Mouse (Mus musculus): ENCODE measurements at regions not wholly inside any gene's neighbourhood (a gene's known extent, or its start where the extent isn't known, plus 50 kb on each side); places are given as distances from the start of the nearest gene placed in this dataset.

DNA sequence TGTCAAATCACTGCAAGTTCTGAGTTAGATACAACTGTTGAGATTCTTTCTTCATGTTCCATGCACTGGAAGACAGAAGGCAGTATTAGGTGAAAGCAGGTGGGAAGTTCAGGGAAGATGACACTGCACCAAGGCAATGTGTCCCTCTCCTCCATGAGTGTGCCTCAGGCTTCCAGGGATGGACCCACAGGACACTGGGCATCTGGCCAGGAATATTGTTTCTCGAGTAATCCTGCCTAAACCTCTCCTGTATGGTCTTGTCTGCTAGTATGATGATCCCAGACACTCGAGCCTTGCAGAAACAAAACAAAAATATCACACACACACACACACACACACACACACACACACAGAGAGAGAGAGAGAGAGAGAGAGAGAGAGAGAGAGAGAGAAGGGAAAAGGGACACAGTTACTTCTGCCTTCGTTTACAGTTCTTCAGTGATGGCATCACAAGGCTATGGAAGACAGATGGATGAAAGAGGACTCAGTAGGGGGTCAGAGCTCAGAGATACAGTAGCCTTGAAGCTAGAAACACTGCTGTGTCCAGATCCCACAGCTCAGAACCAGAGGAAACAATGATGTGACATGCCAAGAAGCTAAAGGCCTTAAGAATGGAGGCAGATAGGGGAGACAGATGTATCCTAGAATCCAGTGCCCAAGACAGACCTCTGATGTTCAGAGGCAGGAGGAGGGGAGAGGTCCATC is 154.8 kb downstream of the Gm815 start:
- TF ChIP-seq CTCF (conservative IDR thresholded peaks at IDR 0.05; ENCODE audit: low read length) (no peak), NANOG (IDR thresholded peaks at IDR 0.05; ENCODE audit: borderline replicate concordance, low read length) (no peak)

All from E14TG2a.4 (cell line).